Mouse (Mus musculus) adrenal gland, postnatal 10 days (tissue): ENCODE measurements around the gene Lrrk2. TPM values are rescaled to one million over a fixed set of nuclear protein-coding genes. Genes with fewer than 3 reads are reported as not detected.
"Not testable (repeated sequence)": the region's sequence is repeated elsewhere in the genome, so short reads cannot be mapped to it uniquely, and the experiment has no call there.

Experiments used
- DNase-seq: peaks from one replicate; pipeline ENCODE4 v3.0.0; 2021; ENCODE audit warnings: mixed read lengths
- total RNA-seq, 2 experiments: library from RNA; stranded (reverse); gene quantifications; 2 replicates each; pipeline ENCODE4 v1.2.3; 2021

The Lrrk2 gene
- total RNA-seq, 2 experiments from 2014 or later = 19.0 to 19.7 TPM

- no peak for DNase-seq
Observed at GRCm38 (mm10) chr15:91835319-91835718, 162.3 kb downstream of the Lrrk2 start.

- no peak for DNase-seq
Observed at GRCm38 (mm10) chr15:91837965-91838364, 165.0 kb downstream of the Lrrk2 start, which contains the start of gene Smgc. Gene Smgc (plus strand): TSS chr15:91838265.

GRCm38 (mm10) chr15:91864130-91864529, 191.2 kb downstream of the Lrrk2 start:
- DNase-seq = not testable (repeated sequence)

Other genes with a start within 250 kb of the Lrrk2 start
- gene Slc2a13, start 99.9 kb upstream of the Lrrk2 start, total RNA-seq = 1 to 10 TPM; 4.5 to 5.3 TPM
- gene Smgc, start 165.1 kb downstream of the Lrrk2 start, total RNA-seq = not detected